Mouse (Mus musculus): ENCODE data around the gene Gm49393. TPM values are rescaled to one million over a fixed set of nuclear protein-coding genes. Genes with fewer than 3 reads are reported as not detected.
A peak's percentile ranks its signal among the peaks of the same experiment; 100 is the strongest.

The Gm49393 gene
- polyA plus RNA-seq, 1 experiment from 2014 or later, result not detected

GRCm38 (mm10) chr13:60843153-60843552 lies 92.2 kb downstream of the Gm49393 start:
- ATAC-seq (replicated peaks; ENCODE audit: low FRiP score, low read depth) (no peak), DNase-seq (ENCODE audit: low spot score) (no peak)
- H3K4me3 ChIP-seq (replicated peaks; ENCODE audit: low read depth, low read length), result no peak overlapping the region
- H3K4me2 ChIP-seq (ENCODE audit: low read length), result no peak overlapping the region
- TF ChIP-seq CTCF (IDR thresholded peaks at IDR 0.05; ENCODE audit: low read depth), result no peak
- H3K9me3 ChIP-seq (replicated peaks; ENCODE audit: low read length), result no peaks in the 10 kb centered on the region
- no peaks in the 10 kb centered on the region for H3K36me3 ChIP-seq (ENCODE audit: insufficient read depth, low read length)
- H3K27me3 ChIP-seq (ENCODE audit: insufficient read depth, low read length), result no peaks in the 10 kb centered on the region
- H3K27ac ChIP-seq, result no peak overlapping the region
- 76% methylated on average over 8 of the region's 8 CpGs for WGBS
- H3K4me1 ChIP-seq (replicated peaks; ENCODE audit: insufficient read depth, low read length), result no peaks in the 10 kb centered on the region
- H3K9ac ChIP-seq (ENCODE audit: low read depth, low read length), result no peak overlapping the region

GRCm38 (mm10) chr13:60842703-60843102 lies 92.7 kb downstream of the Gm49393 start:
- WGBS, result 78% methylated on average over 6 of the region's 6 CpGs

DNA sequence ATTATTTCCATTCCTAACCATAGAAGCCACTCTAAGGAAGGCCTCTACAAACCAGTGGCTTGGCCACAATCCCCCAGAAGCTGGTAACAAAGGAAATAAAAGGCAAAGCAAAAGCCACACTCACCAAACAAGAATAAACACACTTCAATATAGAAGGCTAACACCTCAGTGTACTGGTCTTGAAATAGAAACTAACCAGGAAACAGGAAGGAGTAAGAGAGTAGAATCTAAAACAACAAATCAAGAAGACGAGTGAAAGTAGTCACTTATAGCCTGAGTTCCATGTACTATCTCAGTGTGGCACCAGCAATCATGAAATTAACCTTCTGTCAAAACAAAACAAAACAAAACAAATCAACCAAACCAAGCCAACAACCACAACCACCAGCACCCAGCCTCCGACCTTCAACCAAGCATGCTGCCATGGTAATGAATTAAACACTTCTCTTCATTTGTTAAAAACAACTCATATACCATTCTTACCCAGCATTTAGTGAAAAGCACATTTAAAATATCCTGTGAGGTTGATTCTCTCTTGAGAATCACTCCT lies 96.0 kb downstream of the Gm49393 start:
- no peak for ATAC-seq (replicated peaks; ENCODE audit: low FRiP score, low read depth)
- 67% methylated on average over 2 of the region's 2 CpGs for WGBS
- H3K27ac ChIP-seq, result no peak overlapping the region

More at GRCm38 (mm10) chr13:60842703-60843102, 92.7 kb downstream of the Gm49393 start:
- no peak overlapping the region for H3K4me2 ChIP-seq (ENCODE audit: low read length)
- no peaks in the 10 kb centered on the region for H3K36me3 ChIP-seq (ENCODE audit: insufficient read depth, low read length)
- H3K9me3 ChIP-seq (replicated peaks; ENCODE audit: low read length), result no peaks in the 10 kb centered on the region
- no peak overlapping the region for H3K9ac ChIP-seq (ENCODE audit: low read depth, low read length)
- ATAC-seq (replicated peaks; ENCODE audit: low FRiP score, low read depth), result no peak
- DNase-seq (ENCODE audit: low spot score), result no peak
- H3K27me3 ChIP-seq (ENCODE audit: insufficient read depth, low read length), result no peaks in the 10 kb centered on the region
- no peak overlapping the region for H3K4me3 ChIP-seq (replicated peaks; ENCODE audit: low read depth, low read length)
- no peaks in the 10 kb centered on the region for H3K4me1 ChIP-seq (replicated peaks; ENCODE audit: insufficient read depth, low read length)
- TF ChIP-seq CTCF (IDR thresholded peaks at IDR 0.05; ENCODE audit: low read depth), result no peak
- no peak overlapping the region for H3K27ac ChIP-seq

DNA sequence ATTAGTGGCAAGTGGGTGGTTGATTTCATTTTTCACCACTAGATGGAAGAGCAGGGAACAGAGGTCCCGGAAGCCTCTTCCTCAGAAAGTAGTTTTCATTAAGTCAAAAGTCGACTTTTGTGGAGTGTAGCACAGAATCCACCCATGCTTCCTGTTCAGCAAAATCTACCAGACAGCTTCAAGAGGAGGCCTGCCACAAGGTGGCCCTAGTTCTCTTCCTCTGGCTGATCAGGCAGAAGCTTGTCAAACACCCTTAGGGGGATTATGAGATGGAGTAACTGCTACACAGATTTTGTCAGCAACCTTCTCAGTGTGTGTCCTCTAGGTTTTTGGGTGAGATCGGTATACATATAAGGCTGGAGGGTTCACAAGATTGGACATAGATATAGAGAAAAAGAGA lies 109.3 kb downstream of the Gm49393 start:
- no peaks in the 10 kb centered on the region for H3K9me3 ChIP-seq (replicated peaks; ENCODE audit: low read length)
- no peak overlapping the region for H3K9ac ChIP-seq (ENCODE audit: low read depth, low read length)
- no peaks in the 10 kb centered on the region for H3K4me1 ChIP-seq (replicated peaks; ENCODE audit: insufficient read depth, low read length)
- H3K27me3 ChIP-seq (ENCODE audit: insufficient read depth, low read length), result no peaks in the 10 kb centered on the region
- no peak overlapping the region for H3K4me3 ChIP-seq (replicated peaks; ENCODE audit: low read depth, low read length)
- no peak for ATAC-seq (replicated peaks; ENCODE audit: low FRiP score, low read depth)
- no peak overlapping the region for H3K4me2 ChIP-seq (ENCODE audit: low read length)
- peak; percentile 60 for TF ChIP-seq CTCF (IDR thresholded peaks at IDR 0.05; ENCODE audit: low read depth)
- no peaks in the 10 kb centered on the region for H3K36me3 ChIP-seq (ENCODE audit: insufficient read depth, low read length)
- no peak overlapping the region for H3K27ac ChIP-seq
- peak; percentile 40 for DNase-seq (ENCODE audit: low spot score)
- WGBS, result 57% methylated on average over 3 of the region's 3 CpGs

More for the DNA sequence above, 96.0 kb downstream of the Gm49393 start:
- Histone ChIP-seq H3K9ac (ENCODE audit: low read depth, low read length) (no peak overlapping the region), H3K4me3 (replicated peaks; ENCODE audit: low read depth, low read length) (no peak overlapping the region), H3K9me3 (replicated peaks; ENCODE audit: low read length) (no peaks in the 10 kb centered on the region), H3K27me3 (ENCODE audit: insufficient read depth, low read length) (no peaks in the 10 kb centered on the region), H3K36me3 (ENCODE audit: insufficient read depth, low read length) (no peaks in the 10 kb centered on the region), H3K4me2 (ENCODE audit: low read length) (no peak overlapping the region), H3K4me1 (replicated peaks; ENCODE audit: insufficient read depth, low read length) (no peaks in the 10 kb centered on the region)
- TF ChIP-seq CTCF (IDR thresholded peaks at IDR 0.05; ENCODE audit: low read depth), result no peak
- DNase-seq (ENCODE audit: low spot score), result no peak

- H3K9me3 ChIP-seq (replicated peaks; ENCODE audit: low read length), result no peaks in the 10 kb centered on the region
- no peak for TF ChIP-seq CTCF (IDR thresholded peaks at IDR 0.05; ENCODE audit: low read depth)
- H3K4me2 ChIP-seq (ENCODE audit: low read length), result no peak overlapping the region
- no peaks in the 10 kb centered on the region for H3K4me1 ChIP-seq (replicated peaks; ENCODE audit: insufficient read depth, low read length)
- no peak for DNase-seq (ENCODE audit: low spot score)
- ATAC-seq (replicated peaks; ENCODE audit: low FRiP score, low read depth), result no peak
- H3K36me3 ChIP-seq (ENCODE audit: insufficient read depth, low read length), result no peaks in the 10 kb centered on the region
- no peaks in the 10 kb centered on the region for H3K27me3 ChIP-seq (ENCODE audit: insufficient read depth, low read length)
- no peak overlapping the region for H3K27ac ChIP-seq
- 69% methylated on average over 3 of the region's 3 CpGs for WGBS
- H3K4me3 ChIP-seq (replicated peaks; ENCODE audit: low read depth, low read length), result no peak overlapping the region
- no peak overlapping the region for H3K9ac ChIP-seq (ENCODE audit: low read depth, low read length)
These were observed 114.8 kb downstream of the Gm49393 start for GRCm38 (mm10) chr13:60820486-60821175.

- H3K4me2 ChIP-seq (ENCODE audit: low read length), result no peak overlapping the region
- H3K27ac ChIP-seq, result no peak overlapping the region
- DNase-seq (ENCODE audit: low spot score) (peak; percentile 82), ATAC-seq (replicated peaks; ENCODE audit: low FRiP score, low read depth) (no peak)
- WGBS, result 8% methylated on average over 7 of the region's 7 CpGs
- no peaks in the 10 kb centered on the region for H3K36me3 ChIP-seq (ENCODE audit: insufficient read depth, low read length)
- no peaks in the 10 kb centered on the region for H3K4me1 ChIP-seq (replicated peaks; ENCODE audit: insufficient read depth, low read length)
- H3K4me3 ChIP-seq (replicated peaks; ENCODE audit: low read depth, low read length), result no peak overlapping the region
- TF ChIP-seq CTCF (IDR thresholded peaks at IDR 0.05; ENCODE audit: low read depth), result peak; percentile 86
- H3K27me3 ChIP-seq (ENCODE audit: insufficient read depth, low read length), result no peaks in the 10 kb centered on the region
- no peak overlapping the region for H3K9ac ChIP-seq (ENCODE audit: low read depth, low read length)
- H3K9me3 ChIP-seq (replicated peaks; ENCODE audit: low read length), result no peaks in the 10 kb centered on the region
These were observed 115.9 kb downstream of the Gm49393 start for GRCm38 (mm10) chr13:60819469-60819868.

Data from kidney, postnatal 0 days (tissue).